ENCODE assay signal across 16 mouse cellular contexts in the genomic region with DNA sequence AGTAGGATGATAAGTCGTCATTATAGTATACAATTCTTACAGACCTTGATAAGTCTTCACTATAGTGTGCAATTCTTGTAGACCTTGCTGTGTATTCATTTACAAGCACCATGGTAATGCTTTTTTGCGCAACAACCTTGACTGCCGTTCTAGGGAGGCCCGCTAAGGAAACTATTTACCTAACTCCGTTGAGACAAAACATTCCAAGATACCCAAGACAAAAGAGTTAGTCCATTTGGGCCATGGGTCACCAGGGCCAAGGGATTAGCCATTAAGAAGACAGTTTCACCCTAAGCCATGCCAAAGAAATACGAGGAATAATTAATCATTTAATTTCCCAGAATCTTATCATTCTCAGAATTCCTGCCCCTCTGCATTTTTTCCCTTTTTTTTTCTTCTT.
"Had no signal": no experiment of that assay in that cellular context is flagged by ENCODE, and none has a peak within 500 bp of the region (broad histone marks: within the 10 kb centered on the region; RNA-seq: fewer than 3 reads in every experiment).

No protein-coding gene starts in this region.

- H3K9ac ChIP-seq: neural tube, embryonic 12.5 days; neural tube, embryonic 13.5 days; neural tube, embryonic 15.5 days; stomach, embryonic 15.5 days had no signal

- H3K9me3 ChIP-seq: neural tube, embryonic 12.5 days; neural tube, embryonic 13.5 days; neural tube, embryonic 15.5 days; stomach, embryonic 15.5 days had no signal

- H3K4me1 ChIP-seq: neural tube, embryonic 12.5 days; neural tube, embryonic 13.5 days; neural tube, embryonic 15.5 days; stomach, embryonic 15.5 days had no signal

- H3K36me3 ChIP-seq: neural tube, embryonic 12.5 days; neural tube, embryonic 13.5 days; neural tube, embryonic 15.5 days; stomach, embryonic 15.5 days had no signal

- H3K27ac ChIP-seq: neural tube, embryonic 12.5 days; neural tube, embryonic 13.5 days; neural tube, embryonic 15.5 days; stomach, embryonic 15.5 days had no signal

- H3K4me2 ChIP-seq: neural tube, embryonic 12.5 days; neural tube, embryonic 13.5 days; neural tube, embryonic 15.5 days; stomach, embryonic 15.5 days had no signal

- H3K27me3 ChIP-seq: neural tube, embryonic 12.5 days; neural tube, embryonic 13.5 days; neural tube, embryonic 15.5 days; stomach, embryonic 15.5 days had no signal

- H3K4me3 ChIP-seq: neural tube, embryonic 12.5 days; neural tube, embryonic 13.5 days; neural tube, embryonic 15.5 days; stomach, embryonic 15.5 days had no signal

- DNase-seq: retina, postnatal 1 day; right cerebral cortex, adult 18-20 months; right cerebral cortex, postnatal 14 days; right cerebral cortex, postnatal 25 days; right cerebral cortex, postnatal 4 days; spleen, adult 18-20 months; thymus, adult 18-20 months; thymus, adult 2 months; thymus, postnatal 14 days; thymus, postnatal 25 days; thymus, postnatal 36 days; thymus, postnatal 4 days had no signal
